Mouse (Mus musculus) CH12.LX (cell line): ENCODE data around the gene Irgc1. TPM values are rescaled to one million over a fixed set of nuclear protein-coding genes. Genes with fewer than 3 reads are reported as not detected.

Source experiments
- DNase-seq: peaks from one replicate; pipeline ENCODE4 v3.0.0-alpha.2; 2013; ENCODE audit errors: extremely low read depth
- H3K27ac ChIP-seq: 2 replicates; pipeline ENCODE4 v1.5.1; 2012; ENCODE audit warnings: low read depth, mild to moderate bottlenecking, control low read depth, moderate library complexity; ENCODE audit not compliant: insufficient read depth
- H3K27me3 ChIP-seq: replicated peaks from 2 replicates; pipeline ENCODE3; 2012; ENCODE audit warnings: inconsistent platforms
- H3K36me3 ChIP-seq, 2 experiments: replicated peaks in 1 of 2; 2 replicates each; pipeline versions ENCODE3 to v1.6.1; 2012; ENCODE audit warnings: inconsistent platforms in 1 of 2, low read length in 1 of 2, mild to moderate bottlenecking in 1 of 2, mixed read lengths in 1 of 2, moderate library complexity in 1 of 2; ENCODE audit not compliant: control insufficient read depth in 1 of 2, insufficient read depth in 1 of 2
- H3K4me1 ChIP-seq, 2 experiments: 2 replicates each; pipeline ENCODE4 v1.6.1; 2012; ENCODE audit warnings: inconsistent platforms in 1 of 2, moderate library complexity in 1 of 2; ENCODE audit not compliant: insufficient read depth in 2 of 2, control insufficient read depth in 1 of 2
- H3K4me2 ChIP-seq: 2 replicates; pipeline ENCODE4 v1.6.1; 2012; ENCODE audit warnings: low read depth, mild to moderate bottlenecking, control low read depth; ENCODE audit not compliant: poor library complexity, insufficient read depth, severe bottlenecking
- H3K4me3 ChIP-seq, 3 experiments: fragments of 150-350 bp in 1 of 3; sonication (generic) in 1 of 3; replicated peaks in 1 of 3; 2 replicates each; pipeline versions ENCODE3 to v1.5.1; 2011 to 2012; ENCODE audit warnings: low read depth in 2 of 3, low read length in 2 of 3, mild to moderate bottlenecking in 2 of 3, moderate library complexity in 2 of 3, control low read depth in 1 of 3, improper control_type of control experiment in 1 of 3, inconsistent platforms in 1 of 3, mixed read lengths in 1 of 3; ENCODE audit not compliant: poor library complexity in 1 of 3
- H3K79me2 ChIP-seq: replicated peaks from 2 replicates; pipeline ENCODE4 v1.6.1; 2012; ENCODE audit warnings: mild to moderate bottlenecking, moderate library complexity; ENCODE audit not compliant: control insufficient read depth, poor library complexity, insufficient read depth, severe bottlenecking; ENCODE audit errors: extremely low read depth
- H3K9ac ChIP-seq: 2 replicates; pipeline ENCODE4 v1.6.1; 2012; ENCODE audit warnings: low read depth, mild to moderate bottlenecking, control low read depth, moderate library complexity; ENCODE audit not compliant: insufficient read depth
- H3K9me3 ChIP-seq: replicated peaks from 2 replicates; pipeline ENCODE3; 2012; ENCODE audit warnings: low read length, inconsistent platforms, mixed read lengths
- CHD1 ChIP-seq: IDR thresholded peaks from 2 replicates; pipeline ENCODE4 v1.6.1; 2012; ENCODE audit warnings: low read depth, low read length, improper control_type of control experiment, inconsistent platforms
- CHD2 ChIP-seq: IDR thresholded peaks from 2 replicates; pipeline ENCODE4 v1.6.1; 2011; ENCODE audit warnings: low read length, improper control_type of control experiment
- E2F4 ChIP-seq: IDR thresholded peaks from 2 replicates; pipeline ENCODE4 v1.6.1; 2011; ENCODE audit warnings: low read depth, low read length, improper control_type of control experiment; ENCODE audit not compliant: insufficient replicate concordance
- EP300 ChIP-seq: IDR thresholded peaks from 2 replicates; pipeline ENCODE4 v1.6.1; 2011; ENCODE audit warnings: low read length, improper control_type of control experiment
- ETS1 ChIP-seq: conservative IDR thresholded peaks from 2 replicates; pipeline ENCODE4 v1.6.1; 2012; ENCODE audit warnings: low read depth, mild to moderate bottlenecking, inconsistent platforms, low read length, improper control_type of control experiment, moderate library complexity
- JUN ChIP-seq: IDR thresholded peaks from 2 replicates; pipeline ENCODE4 v1.6.1; 2011; ENCODE audit warnings: low read depth, mild to moderate bottlenecking, low read length, improper control_type of control experiment, moderate library complexity; ENCODE audit not compliant: insufficient read depth
- KAT2A ChIP-seq: IDR thresholded peaks from 2 replicates; pipeline ENCODE4 v1.6.1; 2012; ENCODE audit warnings: low read length, improper control_type of control experiment, inconsistent platforms; ENCODE audit not compliant: insufficient replicate concordance
- MAX ChIP-seq: IDR thresholded peaks from 2 replicates; pipeline ENCODE4 v1.6.1; 2011; ENCODE audit warnings: low read length, improper control_type of control experiment
- MAZ ChIP-seq: IDR thresholded peaks from 2 replicates; pipeline ENCODE4 v1.6.1; 2012; ENCODE audit warnings: low read depth, mild to moderate bottlenecking, inconsistent platforms, low read length, improper control_type of control experiment, moderate library complexity
- MXI1 ChIP-seq: IDR thresholded peaks from 2 replicates; pipeline ENCODE4 v1.6.1; 2011; ENCODE audit warnings: mild to moderate bottlenecking, low read depth, low read length, improper control_type of control experiment
- MYC ChIP-seq: IDR thresholded peaks from 2 replicates; pipeline ENCODE4 v1.6.1; 2011; ENCODE audit warnings: low read depth, mild to moderate bottlenecking, improper control_type of control experiment, low read length
- NRF1 ChIP-seq: IDR thresholded peaks from 2 replicates; pipeline ENCODE4 v1.6.1; 2014; ENCODE audit warnings: low read depth, mild to moderate bottlenecking, inconsistent platforms, low read length, improper control_type of control experiment, moderate library complexity
- PAX5 ChIP-seq: IDR thresholded peaks from 2 replicates; pipeline ENCODE4 v1.6.1; 2012; ENCODE audit warnings: low read length, inconsistent platforms, mixed read lengths
- POLR2A ChIP-seq: IDR thresholded peaks from 2 replicates; pipeline ENCODE4 v1.6.1; 2011; ENCODE audit warnings: low read depth, mild to moderate bottlenecking, improper control_type of control experiment, low read length
- POLR2AphosphoS2 ChIP-seq: IDR thresholded peaks from 2 replicates; pipeline ENCODE4 v1.6.1; 2011; ENCODE audit warnings: low read depth, low read length, improper control_type of control experiment
- SIN3A ChIP-seq: IDR thresholded peaks from 2 replicates; pipeline ENCODE4 v1.6.1; 2012; ENCODE audit warnings: low read length, improper control_type of control experiment, inconsistent platforms
- TBP ChIP-seq: conservative IDR thresholded peaks from 2 replicates; pipeline ENCODE4 v1.6.1; 2011; ENCODE audit warnings: low read depth, low read length, improper control_type of control experiment
- ZC3H11A ChIP-seq: IDR thresholded peaks from 2 replicates; pipeline ENCODE4 v1.6.1; 2012; ENCODE audit warnings: low read depth, mild to moderate bottlenecking, inconsistent platforms, low read length, improper control_type of control experiment
- ZKSCAN1 ChIP-seq: IDR thresholded peaks from 2 replicates; pipeline ENCODE4 v1.6.1; 2012; ENCODE audit warnings: low read depth, inconsistent platforms, low read length, improper control_type of control experiment, borderline replicate concordance
- dilution Hi-C: fragments of 300-500 bp; cut with MboI; formaldehyde crosslinking; loops from 2 replicates; pipeline ENCODE4 v1.14.3; 2020; ENCODE audit warnings: low sequenced_read_pairs; ENCODE audit not compliant: extremely low pct_unique_long_range_greater_than_20kb, extremely low pct_ligation_motif_present
- in situ Hi-C: fragments of 300-500 bp; cut with MboI; formaldehyde crosslinking; loops from 3 replicates; pipeline ENCODE4 v1.14.3; 2019; ENCODE audit warnings: low sequenced_read_pairs, low pct_ligation_motif_present, low pct_unique_long_range_greater_than_20kb, mixed read lengths
- polyA plus RNA-seq: library from polyadenylated mRNA; unstranded; fragments of >175 nt; gene quantifications from 2 replicates; pipeline ENCODE4 v1.2.1, GENCODE M21; 2012; ENCODE audit warnings: low read depth; ENCODE audit not compliant: insufficient read length
- total RNA-seq, 2 experiments: library from RNA; depleted of rRNA; stranded (reverse); fragments of 300-350 nt in 1 of 2; fragments of >200 nt in 1 of 2; gene quantifications; 2 replicates each; pipeline ENCODE4 v1.2.3; 2012 to 2014

Irgc1 gene
- total and polyA plus RNA-seq, 3 experiments = not detected

DNA sequence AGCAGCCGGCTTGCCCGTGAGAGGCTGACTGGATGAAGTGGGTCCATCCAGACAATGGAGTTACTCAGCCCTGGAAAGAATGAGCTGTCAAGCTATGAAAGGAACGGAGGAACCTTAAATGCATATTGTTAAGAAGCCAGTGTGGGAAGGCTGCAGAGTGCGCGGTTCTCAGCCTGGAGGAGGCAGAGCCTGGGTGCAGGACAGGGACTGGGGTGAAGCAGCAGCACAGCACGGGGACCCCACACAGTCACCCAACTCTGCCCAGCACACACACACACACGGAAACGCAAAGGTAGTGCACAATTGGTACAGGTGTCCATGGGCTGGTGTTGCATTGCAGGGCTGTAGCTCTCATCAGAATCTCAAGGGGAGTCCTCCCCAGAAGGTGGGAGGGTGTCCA, 32.5 kb downstream of the Irgc1 start:
- TF ChIP-seq MAZ (no peak), ZKSCAN1 (no peak), EP300 (no peak), ZC3H11A (no peak), ETS1 (no peak), PAX5 (no peak), JUN (no peak), TBP (no peak), NRF1 (no peak), E2F4 (no peak)
- no peaks in the 10 kb centered on the region for H3K9me3 ChIP-seq
- no peaks in the 10 kb centered on the region for H3K27me3 ChIP-seq
- DNase-seq = no peak
- H3K27ac ChIP-seq = no peak overlapping the region
- no peaks in the 10 kb centered on the region for H3K79me2 ChIP-seq
- H3K36me3 ChIP-seq = peaks cover 32 to 90% of the 10 kb centered on the region in 2 experiments
- no peaks in the 10 kb centered on the region for H3K4me1 ChIP-seq
- no peak overlapping the region for H3K4me3 ChIP-seq
- in situ Hi-C loops = no loop called here
- H3K9ac ChIP-seq = no peak overlapping the region
- dilution Hi-C loops = no loop called here
- H3K4me2 ChIP-seq = no peak overlapping the region

DNA sequence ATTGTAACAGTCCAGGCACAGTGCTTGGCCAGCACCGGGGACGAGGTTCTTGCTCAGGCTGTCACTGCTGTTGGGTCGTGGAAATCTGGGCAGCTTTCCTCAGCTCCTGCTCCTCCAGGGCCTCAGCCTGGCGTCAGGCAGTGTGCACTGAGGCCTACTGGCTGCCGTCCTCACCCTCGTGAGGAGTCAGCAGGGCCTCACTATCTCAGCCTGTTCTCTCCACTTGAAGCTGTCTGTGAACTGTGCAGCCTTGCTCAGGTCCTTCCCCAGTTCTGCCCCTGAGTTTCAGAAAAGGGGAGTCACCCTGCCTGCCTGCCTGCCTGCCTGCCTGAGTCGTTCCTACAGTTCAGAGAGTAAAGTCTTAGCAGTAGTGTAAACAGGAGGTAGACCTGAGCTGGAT, 36.8 kb downstream of the Irgc1 start:
- Histone ChIP-seq H3K4me3 (no peak overlapping the region), H3K9ac (no peak overlapping the region), H3K9me3 (peaks cover 5% of the 10 kb centered on the region), H3K27me3 (no peaks in the 10 kb centered on the region), H3K4me1 (peaks cover 0 to 8% of the 10 kb centered on the region in 2 experiments; a peak in 1 of 4 replicates), H3K79me2 (no peaks in the 10 kb centered on the region), H3K4me2 (no peak overlapping the region), H3K27ac (no peak overlapping the region), H3K36me3 (peaks cover 25 to 78% of the 10 kb centered on the region in 2 experiments)
- dilution Hi-C loops (no loop called here), in situ Hi-C loops (no loop called here)
- TF ChIP-seq POLR2AphosphoS2 (no peak), MAX (no peak), KAT2A (no peak), NRF1 (no peak), MYC (no peak), CHD2 (no peak), SIN3A (no peak), MAZ (no peak), CHD1 (no peak), E2F4 (no peak), POLR2A (no peak), MXI1 (no peak), EP300 (no peak), PAX5 (no peak)
- no peak for DNase-seq
